Mouse (Mus musculus) cerebellum, adult 2 months (tissue): Measurements from ENCODE around the gene Kcng4.

ENCODE experiments used
- CTCF ChIP-seq: fragments of 200-500 bp; IDR thresholded peaks from 2 replicates; pipeline ENCODE4 v1.5.1; 2011; ENCODE audit warnings: low read depth, mild to moderate bottlenecking, control low read depth, low read length, moderate library complexity, borderline replicate concordance; ENCODE audit not compliant: insufficient read depth
- POLR2A ChIP-seq: fragments of 200-500 bp; IDR thresholded peaks from 2 replicates; pipeline ENCODE4 v1.6.1; 2011; ENCODE audit warnings: low read length, control low read depth, borderline replicate concordance; ENCODE audit not compliant: insufficient read depth

DNA sequence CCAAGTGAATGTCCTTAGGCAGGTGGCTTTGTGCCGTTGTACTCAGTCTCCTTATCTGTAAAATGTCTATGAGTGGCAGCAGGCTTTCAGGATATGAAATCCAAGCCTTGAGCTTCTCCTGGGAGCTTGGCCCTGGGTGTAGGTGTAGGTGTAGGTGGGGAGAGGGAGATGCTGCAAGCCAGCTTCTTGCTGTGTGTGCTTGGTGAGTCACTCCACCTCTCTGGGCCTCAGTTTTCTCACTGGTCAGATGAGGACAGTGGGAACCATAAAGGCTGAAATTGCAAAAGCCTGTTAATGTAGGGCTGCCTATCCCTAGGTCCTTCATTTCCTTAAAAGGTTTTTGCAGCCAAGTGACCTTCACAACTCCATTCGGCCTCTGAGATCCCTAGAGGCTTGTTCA is 478 bp upstream of the Kcng4 start:
- TF ChIP-seq CTCF (no peak), POLR2A (no peak)
